Mouse (Mus musculus): ENCODE results near the gene Gm1110. TPM values are rescaled to one million over a fixed set of nuclear protein-coding genes. Genes with fewer than 3 reads are reported as not detected.
"Not testable (repeated sequence)": the region's sequence is repeated elsewhere in the genome, so short reads cannot be mapped to it uniquely, and the experiment has no call there.

Gene Gm1110
- not detected in 2 replicates for polyA plus RNA-seq (2014; fragmentation: Nextera tagmentation; extraction: Ambion mirVana)

DNA sequence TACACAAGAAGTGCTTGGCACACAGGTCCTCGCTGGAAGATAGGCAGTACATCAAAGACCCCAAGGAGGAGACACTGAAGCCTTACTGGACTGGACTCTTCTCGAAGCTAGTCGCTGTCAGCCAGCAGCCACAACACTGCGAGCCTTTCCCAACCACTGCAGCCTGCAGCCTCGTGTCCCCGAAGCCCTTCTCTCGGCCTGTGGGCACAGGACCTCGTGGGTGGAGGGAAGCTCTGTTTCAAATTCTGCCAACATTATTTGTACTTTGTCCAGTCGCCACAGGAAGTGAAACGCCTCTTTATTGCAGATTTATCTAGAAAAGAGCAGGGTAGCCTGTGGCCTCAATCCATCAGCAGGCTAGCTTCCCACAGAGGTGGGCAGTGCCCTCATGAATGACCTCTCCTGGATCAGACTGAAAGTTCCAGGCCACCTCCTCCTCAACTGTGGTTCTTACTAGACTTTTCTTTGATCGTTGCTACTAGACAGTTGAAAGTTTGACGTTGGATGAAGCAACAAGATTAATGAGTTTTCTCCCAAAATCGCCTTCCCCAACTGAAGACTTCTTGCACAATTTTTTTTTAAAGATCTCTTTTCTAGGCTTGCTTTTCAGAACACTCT, at the start of gene Gm1110:
Gm1110 (minus strand) TSS at position 203 of the 618 bp plus-strand sequence.
- no peaks in the 10 kb centered on the region for H3K9me3 ChIP-seq (ENCODE audit: control insufficient read depth, low read length)
- no peak within 1 kb of the TSS for H3K4me3 ChIP-seq (ENCODE audit: low read depth, low read length)
- ATAC-seq (ENCODE audit: insufficient number of reproducible peaks, low FRiP score, low TSS enrichment, low read depth) (no peak), DNase-seq (ENCODE audit: low spot score) (no peak)
- H3K36me3 ChIP-seq (ENCODE audit: control insufficient read depth, insufficient read depth, low read length): no peaks in the 10 kb centered on the region
- no peak within 1 kb of the TSS for H3K9ac ChIP-seq (ENCODE audit: low read length)
- no peak within 1 kb of the TSS for H3K4me2 ChIP-seq (ENCODE audit: low read depth, severe bottlenecking)
- H3K27me3 ChIP-seq (ENCODE audit: control insufficient read depth, insufficient read depth, low read length): no peaks in the 10 kb centered on the region
- no peaks in the 10 kb centered on the region for H3K4me1 ChIP-seq (ENCODE audit: control insufficient read depth, insufficient read depth, low read length)
- WGBS: 77% methylated on average over 13 of the region's 13 CpGs
- no peak within 1 kb of the TSS for H3K27ac ChIP-seq (replicated peaks; ENCODE audit: low read depth, low read length)

DNA sequence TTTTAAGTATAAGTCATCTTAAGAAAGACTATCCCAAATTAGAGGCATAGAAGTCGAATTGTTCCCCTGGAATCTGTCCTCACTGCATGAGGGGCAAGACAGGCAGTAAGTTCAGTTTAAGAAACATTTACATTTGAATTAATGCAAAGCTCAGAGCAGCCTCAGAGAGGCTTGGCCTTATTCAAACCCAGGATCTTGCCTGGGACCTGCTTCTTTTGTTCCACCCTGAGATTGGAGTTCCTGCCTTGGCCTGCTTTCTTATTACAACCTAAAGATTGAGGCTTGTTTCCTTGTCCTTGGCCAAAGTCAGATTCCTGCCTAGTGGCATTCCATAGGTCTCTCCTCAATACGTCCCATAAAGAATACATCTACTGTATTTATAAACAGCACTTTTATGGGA, 24.9 kb upstream of the Gm1110 start:
- Histone ChIP-seq H3K4me2 (ENCODE audit: low read depth, severe bottlenecking) (no peak overlapping the region), H3K9me3 (ENCODE audit: control insufficient read depth, low read length) (no peaks in the 10 kb centered on the region), H3K27me3 (ENCODE audit: control insufficient read depth, insufficient read depth, low read length) (no peaks in the 10 kb centered on the region), H3K4me3 (ENCODE audit: low read depth, low read length) (no peak overlapping the region), H3K4me1 (ENCODE audit: control insufficient read depth, insufficient read depth, low read length) (no peaks in the 10 kb centered on the region), H3K36me3 (ENCODE audit: control insufficient read depth, insufficient read depth, low read length) (no peaks in the 10 kb centered on the region), H3K27ac (replicated peaks; ENCODE audit: low read depth, low read length) (no peak overlapping the region), H3K9ac (ENCODE audit: low read length) (no peak overlapping the region)
- no peak for DNase-seq (ENCODE audit: low spot score)
- WGBS: 79% methylated on average over 2 of the region's 2 CpGs
- ATAC-seq (ENCODE audit: insufficient number of reproducible peaks, low FRiP score, low TSS enrichment, low read depth): no peak

DNA sequence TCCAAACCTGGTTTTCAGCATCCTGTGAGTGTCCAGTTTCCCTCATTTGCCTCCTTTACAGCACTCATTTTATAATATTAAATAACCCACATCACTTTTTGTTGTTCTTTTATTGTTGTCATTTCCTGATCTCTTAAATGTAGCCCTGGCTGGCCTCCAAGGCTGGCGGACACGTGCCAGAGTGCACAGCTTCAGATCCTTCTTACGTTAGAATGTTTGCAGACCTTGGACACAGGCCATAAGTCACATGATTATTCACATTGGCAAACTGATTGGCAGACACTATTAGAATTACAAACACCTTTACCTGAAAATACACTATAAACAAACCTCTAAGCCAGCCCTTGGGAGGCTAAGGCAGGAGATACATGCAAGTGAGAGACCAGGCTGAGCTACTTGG, 1.2 kb upstream of the Gm1110 start:
- no peaks in the 10 kb centered on the region for H3K9me3 ChIP-seq (ENCODE audit: control insufficient read depth, low read length)
- no peak overlapping the region for H3K4me3 ChIP-seq (ENCODE audit: low read depth, low read length)
- ATAC-seq (ENCODE audit: insufficient number of reproducible peaks, low FRiP score, low TSS enrichment, low read depth) (no peak), DNase-seq (ENCODE audit: low spot score) (no peak)
- H3K27ac ChIP-seq (replicated peaks; ENCODE audit: low read depth, low read length): no peak overlapping the region
- H3K4me1 ChIP-seq (ENCODE audit: control insufficient read depth, insufficient read depth, low read length): no peaks in the 10 kb centered on the region
- 87% methylated on average over 3 of the region's 3 CpGs for WGBS
- no peaks in the 10 kb centered on the region for H3K27me3 ChIP-seq (ENCODE audit: control insufficient read depth, insufficient read depth, low read length)
- H3K9ac ChIP-seq (ENCODE audit: low read length): no peak overlapping the region
- no peaks in the 10 kb centered on the region for H3K36me3 ChIP-seq (ENCODE audit: control insufficient read depth, insufficient read depth, low read length)
- no peak overlapping the region for H3K4me2 ChIP-seq (ENCODE audit: low read depth, severe bottlenecking)

DNA sequence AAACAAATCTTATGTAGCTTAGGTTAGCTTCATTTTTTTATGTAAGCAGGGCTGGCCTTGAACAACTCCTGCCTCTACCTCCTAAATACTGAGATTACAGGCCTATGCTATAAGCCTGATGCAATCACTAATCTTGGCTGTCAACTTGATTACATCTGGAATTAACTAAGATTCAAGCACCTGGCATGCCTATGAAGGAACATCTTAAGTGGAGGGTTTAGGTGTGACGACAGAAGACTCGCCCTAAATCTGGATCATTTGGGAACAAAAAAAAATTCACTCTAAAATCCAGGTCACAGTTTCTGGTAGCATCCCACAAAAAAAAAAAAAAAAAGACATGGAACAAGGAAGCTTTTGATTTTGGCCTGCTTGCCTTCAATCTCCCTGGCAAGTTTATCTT, 3.1 kb downstream of the Gm1110 start:
- Histone ChIP-seq H3K27ac (replicated peaks; ENCODE audit: low read depth, low read length) (no peak overlapping the region), H3K4me2 (ENCODE audit: low read depth, severe bottlenecking) (no peak overlapping the region), H3K27me3 (ENCODE audit: control insufficient read depth, insufficient read depth, low read length) (no peaks in the 10 kb centered on the region), H3K9ac (ENCODE audit: low read length) (no peak overlapping the region), H3K9me3 (ENCODE audit: control insufficient read depth, low read length) (no peaks in the 10 kb centered on the region), H3K4me1 (ENCODE audit: control insufficient read depth, insufficient read depth, low read length) (no peaks in the 10 kb centered on the region), H3K36me3 (ENCODE audit: control insufficient read depth, insufficient read depth, low read length) (no peaks in the 10 kb centered on the region), H3K4me3 (ENCODE audit: low read depth, low read length) (no peak overlapping the region)
- DNase-seq (ENCODE audit: low spot score) (no peak), ATAC-seq (ENCODE audit: insufficient number of reproducible peaks, low FRiP score, low TSS enrichment, low read depth) (no peak)
- WGBS: 78% methylated on average over 2 of the region's 2 CpGs

DNA sequence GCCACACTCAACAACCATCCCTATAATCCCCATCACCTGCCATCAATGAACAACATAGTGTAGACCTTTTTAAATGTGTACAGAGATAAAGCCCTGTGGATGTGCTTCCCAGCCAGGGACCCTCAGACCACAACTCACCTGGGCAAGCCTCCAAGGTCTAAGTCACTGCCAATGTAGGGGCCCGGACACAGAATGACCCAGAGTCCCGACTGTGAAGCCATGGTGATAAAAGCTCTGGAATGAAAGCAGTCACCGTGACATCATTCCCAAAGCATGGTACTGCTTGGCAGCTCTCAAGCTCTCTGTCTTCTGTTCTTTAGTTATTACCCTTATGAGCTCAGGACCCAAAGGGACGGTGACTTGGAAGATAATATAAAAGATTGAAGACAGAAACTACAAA, 9.8 kb downstream of the Gm1110 start:
- Histone ChIP-seq H3K4me2 (ENCODE audit: low read depth, severe bottlenecking) (no peak overlapping the region), H3K27me3 (ENCODE audit: control insufficient read depth, insufficient read depth, low read length) (no peaks in the 10 kb centered on the region), H3K36me3 (ENCODE audit: control insufficient read depth, insufficient read depth, low read length) (no peaks in the 10 kb centered on the region), H3K9ac (ENCODE audit: low read length) (no peak overlapping the region), H3K27ac (replicated peaks; ENCODE audit: low read depth, low read length) (no peak overlapping the region), H3K4me1 (ENCODE audit: control insufficient read depth, insufficient read depth, low read length) (no peaks in the 10 kb centered on the region), H3K9me3 (ENCODE audit: control insufficient read depth, low read length) (no peaks in the 10 kb centered on the region), H3K4me3 (ENCODE audit: low read depth, low read length) (no peak overlapping the region)
- DNase-seq (ENCODE audit: low spot score): no peak
- WGBS: 84% methylated on average over 4 of the region's 4 CpGs
- ATAC-seq (ENCODE audit: insufficient number of reproducible peaks, low FRiP score, low TSS enrichment, low read depth): no peak

DNA sequence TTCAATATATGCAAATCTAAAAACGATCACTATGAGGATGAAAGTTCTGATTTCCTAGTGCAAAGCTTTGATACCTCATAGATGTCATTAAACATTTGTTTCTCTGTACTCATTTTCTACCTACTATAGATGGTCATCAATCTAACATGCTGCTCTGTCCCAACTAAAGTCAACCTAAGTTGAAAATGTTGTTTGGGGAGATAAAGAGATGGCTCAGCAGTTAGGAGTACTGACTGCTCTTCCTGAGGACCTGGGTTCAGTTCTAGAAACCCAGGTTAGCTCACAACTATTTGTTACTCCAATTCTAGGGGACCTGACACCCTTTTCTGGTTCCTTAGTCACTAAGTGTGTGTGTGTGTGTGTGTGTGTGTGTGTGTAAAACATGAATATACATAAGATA, 11.7 kb downstream of the Gm1110 start:
- Histone ChIP-seq H3K4me3 (ENCODE audit: low read depth, low read length) (no peak overlapping the region), H3K4me1 (ENCODE audit: control insufficient read depth, insufficient read depth, low read length) (no peaks in the 10 kb centered on the region), H3K9me3 (ENCODE audit: control insufficient read depth, low read length) (no peaks in the 10 kb centered on the region), H3K9ac (ENCODE audit: low read length) (no peak overlapping the region), H3K27ac (replicated peaks; ENCODE audit: low read depth, low read length) (no peak overlapping the region), H3K27me3 (ENCODE audit: control insufficient read depth, insufficient read depth, low read length) (no peaks in the 10 kb centered on the region), H3K36me3 (ENCODE audit: control insufficient read depth, insufficient read depth, low read length) (no peaks in the 10 kb centered on the region), H3K4me2 (ENCODE audit: low read depth, severe bottlenecking) (no peak overlapping the region)
- DNase-seq (ENCODE audit: low spot score) (no peak), ATAC-seq (ENCODE audit: insufficient number of reproducible peaks, low FRiP score, low TSS enrichment, low read depth) (no peak)
- 81% methylated on average over 1 of the region's 1 CpGs for WGBS

DNA sequence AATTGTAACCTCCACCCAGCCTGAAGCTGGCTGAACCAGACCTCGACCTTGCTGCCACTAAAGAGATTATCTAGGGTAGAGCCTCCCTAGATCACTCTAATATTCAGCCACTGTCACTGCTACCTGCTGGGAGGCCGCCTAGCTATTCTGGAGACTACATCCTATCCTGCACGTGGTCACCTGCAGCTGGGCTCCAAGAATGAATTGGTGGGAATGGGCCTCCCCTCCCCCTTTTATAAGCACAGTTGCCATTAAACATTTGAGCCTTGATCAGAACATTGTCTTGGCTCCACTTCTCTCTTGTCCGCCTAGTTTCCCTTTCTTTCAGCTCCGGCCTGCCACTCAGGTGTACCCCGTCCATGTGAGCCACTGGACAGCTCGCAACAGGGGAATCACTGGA, 53.1 kb downstream of the Gm1110 start:
- not testable (repeated sequence) for H3K4me3 ChIP-seq (ENCODE audit: low read depth, low read length); H3K36me3 ChIP-seq (ENCODE audit: control insufficient read depth, insufficient read depth, low read length); ATAC-seq (ENCODE audit: insufficient number of reproducible peaks, low FRiP score, low TSS enrichment, low read depth); DNase-seq (ENCODE audit: low spot score); H3K9ac ChIP-seq (ENCODE audit: low read length); H3K4me2 ChIP-seq (ENCODE audit: low read depth, severe bottlenecking); H3K27ac ChIP-seq (replicated peaks; ENCODE audit: low read depth, low read length); H3K9me3 ChIP-seq (ENCODE audit: control insufficient read depth, low read length); H3K27me3 ChIP-seq (ENCODE audit: control insufficient read depth, insufficient read depth, low read length); H3K4me1 ChIP-seq (ENCODE audit: control insufficient read depth, insufficient read depth, low read length)
- 81% methylated on average over 7 of the region's 7 CpGs for WGBS

DNA sequence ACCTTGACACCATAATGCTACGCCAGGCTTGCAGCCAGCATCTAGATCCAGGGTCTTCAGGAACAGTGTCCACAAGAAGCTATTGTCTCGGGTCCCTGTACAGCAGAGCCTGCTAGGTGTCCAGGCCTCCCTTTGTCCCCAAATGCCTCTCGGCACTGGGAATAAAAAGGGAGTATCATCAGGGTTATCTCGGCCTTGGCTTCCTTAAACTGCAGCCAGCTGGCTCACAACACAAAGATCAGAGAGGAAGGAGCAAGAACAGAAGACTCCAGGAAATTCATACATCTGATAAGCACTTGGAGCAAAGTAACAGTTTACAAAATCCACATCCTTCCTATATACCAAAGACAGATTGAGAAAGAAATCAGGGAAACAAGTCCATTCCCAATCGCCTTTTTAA, 62.2 kb downstream of the Gm1110 start, which contains the start of gene Glb1l3:
Glb1l3 (minus strand) TSS at position 140 of the 400 bp plus-strand sequence.
- Histone ChIP-seq H3K36me3 (ENCODE audit: control insufficient read depth, insufficient read depth, low read length) (no peaks in the 10 kb centered on the region), H3K4me2 (ENCODE audit: low read depth, severe bottlenecking) (no peak within 1 kb of the TSS), H3K4me3 (ENCODE audit: low read depth, low read length) (no peak within 1 kb of the TSS), H3K27ac (replicated peaks; ENCODE audit: low read depth, low read length) (no peak within 1 kb of the TSS), H3K9me3 (ENCODE audit: control insufficient read depth, low read length) (no peaks in the 10 kb centered on the region), H3K9ac (ENCODE audit: low read length) (no peak within 1 kb of the TSS), H3K4me1 (ENCODE audit: control insufficient read depth, insufficient read depth, low read length) (no peaks in the 10 kb centered on the region), H3K27me3 (ENCODE audit: control insufficient read depth, insufficient read depth, low read length) (no peaks in the 10 kb centered on the region)
- no peak for DNase-seq (ENCODE audit: low spot score)
- no peak for ATAC-seq (ENCODE audit: insufficient number of reproducible peaks, low FRiP score, low TSS enrichment, low read depth)
- 85% methylated on average over 5 of the region's 5 CpGs for WGBS

DNA sequence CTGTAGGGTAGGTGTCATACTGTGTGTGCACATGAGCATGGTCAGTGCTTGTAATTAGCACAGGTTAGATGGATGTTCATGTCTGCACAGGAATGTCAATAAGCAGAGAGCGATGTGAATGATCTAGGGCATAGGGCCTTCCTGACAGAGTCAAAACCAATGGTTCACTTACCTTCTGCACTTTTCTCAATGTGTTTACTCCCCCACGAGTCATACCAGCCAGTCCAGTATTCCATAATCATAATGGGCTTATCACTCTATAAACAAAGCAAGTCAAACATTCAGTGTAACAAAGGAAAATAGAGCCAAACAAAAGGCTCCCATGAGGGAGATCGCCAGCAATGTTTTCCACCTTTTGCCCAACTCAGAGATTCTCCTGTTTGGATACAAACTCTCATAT, 91.8 kb downstream of the Gm1110 start:
- Histone ChIP-seq H3K4me2 (ENCODE audit: low read depth, severe bottlenecking) (no peak overlapping the region), H3K4me1 (ENCODE audit: control insufficient read depth, insufficient read depth, low read length) (no peaks in the 10 kb centered on the region), H3K9me3 (ENCODE audit: control insufficient read depth, low read length) (no peaks in the 10 kb centered on the region), H3K27ac (replicated peaks; ENCODE audit: low read depth, low read length) (no peak overlapping the region), H3K9ac (ENCODE audit: low read length) (no peak overlapping the region), H3K27me3 (ENCODE audit: control insufficient read depth, insufficient read depth, low read length) (no peaks in the 10 kb centered on the region), H3K4me3 (ENCODE audit: low read depth, low read length) (no peak overlapping the region), H3K36me3 (ENCODE audit: control insufficient read depth, insufficient read depth, low read length) (no peaks in the 10 kb centered on the region)
- ATAC-seq (ENCODE audit: insufficient number of reproducible peaks, low FRiP score, low TSS enrichment, low read depth) (no peak), DNase-seq (ENCODE audit: low spot score) (no peak)
- 87% methylated on average over 3 of the region's 3 CpGs for WGBS

Measured in limb, embryonic 11.5 days (tissue).